Mouse (Mus musculus): ENCODE measurements around the gene Bace1. TPM values are rescaled to one million over a fixed set of nuclear protein-coding genes. Genes with fewer than 3 reads are reported as not detected.
A peak's percentile ranks its signal among the peaks of the same experiment; 100 is the strongest.

Bace1 gene
- 10 to 100 TPM; 79.9 to 88.1 TPM for total RNA-seq (2021)
- long read RNA-seq, full-length matches to known transcripts: 113 of 163 reads
- long read RNA-seq, partial matches to known transcripts: 9 of 163 reads
- long read RNA-seq, other reads (novel, unspliced or antisense): 41 of 163 reads

DNA sequence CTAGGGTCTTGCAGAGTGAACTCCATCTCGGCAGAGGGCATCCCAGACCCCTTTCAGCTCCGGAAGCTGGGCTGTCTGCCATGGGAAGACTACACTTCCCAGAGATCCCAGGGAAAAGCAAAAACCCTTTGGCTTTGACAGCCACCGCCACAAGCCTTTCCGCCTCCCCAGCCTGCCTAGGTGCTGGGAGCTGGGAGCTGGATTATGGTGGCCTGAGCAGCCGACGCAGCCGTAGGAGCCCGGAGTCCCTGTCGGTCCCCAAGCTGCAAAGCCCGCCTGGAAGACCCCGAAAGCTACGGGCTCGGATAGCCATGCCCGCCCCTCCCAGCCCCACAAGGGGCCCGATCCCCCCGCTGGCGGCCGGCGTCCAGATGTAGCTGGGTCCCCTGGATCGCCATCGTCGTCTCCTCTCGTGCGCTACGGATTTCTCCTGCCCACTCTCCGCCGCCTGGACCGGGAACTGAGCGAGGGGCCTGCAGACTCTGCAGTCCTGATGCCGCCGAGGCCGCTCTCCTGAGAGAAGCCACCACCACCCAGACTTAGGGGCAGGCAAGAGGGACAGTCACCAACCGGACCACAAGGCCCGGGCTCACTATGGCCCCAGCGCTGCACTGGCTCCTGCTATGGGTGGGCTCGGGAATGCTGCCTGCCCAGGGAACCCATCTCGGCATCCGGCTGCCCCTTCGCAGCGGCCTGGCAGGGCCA, at the start of gene Bace1:
Bace1 (plus strand) TSS at position 147 of the 705 bp plus-strand sequence.
- peak; percentile 88 to 93 for DNase-seq (ENCODE audit: low spot score in 2 of 2)

DNA sequence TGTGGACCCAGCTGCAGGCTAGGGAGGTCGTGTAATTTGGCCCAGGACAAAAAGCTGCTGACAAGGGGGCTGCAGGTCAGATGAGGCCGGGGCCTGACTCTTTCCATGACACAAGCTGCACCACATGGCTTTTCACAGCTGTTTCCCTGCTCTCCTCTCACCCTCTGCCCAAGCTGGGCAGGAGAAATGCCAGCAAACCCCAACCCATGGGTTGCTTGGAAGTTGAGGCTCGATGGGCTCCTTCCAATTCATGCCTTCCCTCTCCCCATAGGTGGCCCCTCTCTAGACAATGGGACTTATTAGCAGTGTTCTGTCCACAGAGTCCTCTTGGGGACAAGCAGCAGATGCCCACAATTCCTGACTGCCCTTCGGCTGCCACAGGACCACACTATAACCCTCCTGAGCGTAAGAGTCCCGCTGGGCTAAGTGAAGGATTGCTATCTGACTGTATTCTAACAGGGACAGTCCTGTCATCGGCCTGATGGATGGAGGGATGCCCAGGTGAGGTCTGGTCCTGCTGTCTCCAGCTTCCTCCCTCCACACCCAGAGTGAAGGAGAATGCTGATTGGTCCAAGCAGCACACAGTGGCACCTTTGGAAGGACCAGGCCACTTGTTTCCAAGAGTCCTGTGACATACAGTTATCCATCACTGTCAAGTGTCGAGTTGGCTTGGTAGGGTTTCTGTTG, 46.8 kb upstream of the Bace1 start:
- no peak for DNase-seq (ENCODE audit: low spot score in 2 of 2)

DNA sequence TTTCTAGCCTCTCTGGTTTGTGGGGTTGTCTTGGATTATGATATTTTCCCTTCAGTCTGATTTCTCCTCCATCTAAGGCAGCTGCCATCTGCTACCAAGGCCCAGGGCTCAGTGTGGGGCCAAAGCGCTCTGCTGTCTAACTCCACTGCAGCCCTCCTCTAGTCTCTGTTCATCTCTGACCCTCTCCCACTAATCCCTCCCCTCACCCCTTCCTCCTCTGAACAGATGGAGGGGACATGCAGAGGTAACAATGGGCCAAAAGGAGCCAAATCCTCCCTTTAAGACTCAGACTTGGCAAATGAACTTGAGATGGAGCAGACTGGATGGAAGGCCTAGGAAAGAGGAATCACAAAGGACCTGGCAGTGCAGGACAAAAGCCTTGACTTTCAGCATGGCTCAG, 46.1 kb upstream of the Bace1 start:
- DNase-seq (ENCODE audit: low spot score in 2 of 2): no peak

DNA sequence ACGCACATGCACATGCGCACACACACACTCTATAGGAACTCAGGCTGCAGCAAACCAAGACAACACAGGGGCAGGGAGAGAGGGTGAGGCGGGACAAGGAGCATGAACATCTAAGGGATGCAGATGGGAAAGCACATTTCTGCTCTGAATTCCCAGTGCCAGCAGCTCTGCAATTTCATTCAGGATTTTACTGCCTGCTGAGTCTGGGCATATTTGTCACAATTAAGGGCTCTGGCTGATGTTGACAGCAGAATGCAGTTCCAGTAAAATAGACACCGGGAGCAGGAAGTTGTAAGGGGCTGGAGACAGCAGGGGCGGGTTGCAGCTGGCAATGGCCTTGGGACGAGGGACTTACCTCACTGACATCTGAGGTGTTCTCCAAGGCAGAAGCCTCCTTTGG, 44.7 kb upstream of the Bace1 start:
- no peak for DNase-seq (ENCODE audit: low spot score in 2 of 2)

DNA sequence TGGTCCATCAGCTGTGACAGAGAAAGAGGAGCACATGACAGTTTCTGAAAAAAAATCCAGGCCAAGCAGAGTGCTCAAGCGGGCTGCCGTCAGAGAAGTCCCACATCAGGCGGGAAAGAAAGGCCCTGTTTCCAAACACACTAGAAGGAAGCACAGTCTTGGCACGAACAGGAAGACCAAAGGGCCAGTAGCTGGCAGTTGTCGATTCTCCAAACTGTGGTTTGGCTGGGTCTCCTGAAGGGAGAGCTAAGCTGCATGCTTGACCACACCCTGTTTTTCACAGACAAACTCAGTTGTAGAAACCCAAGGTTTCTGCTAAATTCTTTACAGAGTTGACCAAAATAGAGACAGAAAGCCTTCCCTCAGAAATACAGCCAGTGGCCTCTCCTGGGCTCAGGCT, 42.7 kb upstream of the Bace1 start:
- no peak for DNase-seq (ENCODE audit: low spot score in 2 of 2)

DNA sequence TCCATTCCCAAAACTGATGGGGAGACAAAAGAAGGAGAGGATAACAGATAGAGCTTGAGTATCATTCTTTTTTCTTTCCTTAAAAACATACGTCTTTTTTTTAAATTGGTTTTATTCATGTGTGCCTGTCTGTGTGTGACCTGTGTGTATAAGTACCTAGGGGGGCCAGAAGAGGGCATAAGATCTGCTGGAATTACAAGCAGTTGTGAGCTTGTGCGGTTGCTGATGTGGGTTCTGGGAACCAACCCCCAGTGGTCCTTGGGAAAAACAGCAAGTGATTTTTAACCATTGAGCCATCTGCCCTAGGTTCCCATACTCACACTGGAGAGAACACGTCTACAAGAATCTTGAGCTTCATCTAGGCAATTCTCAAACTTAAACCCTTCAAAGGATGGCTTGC, 41.1 kb upstream of the Bace1 start:
- no peak for DNase-seq (ENCODE audit: low spot score in 2 of 2)

DNA sequence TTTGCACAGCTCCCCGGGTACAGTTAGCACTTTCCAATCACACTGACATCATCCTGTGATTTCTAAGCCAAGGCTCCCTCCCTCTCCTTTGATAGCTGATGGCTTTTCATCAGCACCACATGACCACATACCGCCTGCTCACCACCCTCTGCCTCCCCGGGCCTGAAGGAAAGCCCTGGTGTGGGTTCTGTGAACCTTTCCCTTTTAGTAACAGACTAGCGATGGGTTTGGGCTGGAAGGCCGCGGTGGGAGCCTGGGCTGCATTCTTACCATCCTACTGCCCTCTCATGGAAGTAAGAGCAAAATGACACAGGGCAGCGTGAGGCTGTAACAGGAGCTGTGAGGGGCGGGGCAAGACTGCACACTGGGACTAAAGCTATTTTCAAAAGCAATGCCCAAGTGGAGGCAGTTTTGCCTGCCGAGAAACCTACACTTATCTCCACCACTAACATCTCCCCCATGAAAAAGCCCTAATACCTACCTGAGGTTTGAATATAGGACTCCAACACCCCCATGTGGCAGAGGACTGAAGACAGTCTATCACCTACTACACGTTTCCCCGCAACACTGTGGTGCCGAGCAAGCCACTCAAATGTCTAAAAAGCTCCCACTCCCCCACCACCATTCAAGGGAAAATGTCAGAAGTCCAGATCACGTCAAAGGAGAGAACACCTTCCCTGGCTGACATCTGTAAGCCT, 39.8 kb upstream of the Bace1 start:
- peak; percentile 30 to 75 for DNase-seq (ENCODE audit: low spot score in 2 of 2)

DNA sequence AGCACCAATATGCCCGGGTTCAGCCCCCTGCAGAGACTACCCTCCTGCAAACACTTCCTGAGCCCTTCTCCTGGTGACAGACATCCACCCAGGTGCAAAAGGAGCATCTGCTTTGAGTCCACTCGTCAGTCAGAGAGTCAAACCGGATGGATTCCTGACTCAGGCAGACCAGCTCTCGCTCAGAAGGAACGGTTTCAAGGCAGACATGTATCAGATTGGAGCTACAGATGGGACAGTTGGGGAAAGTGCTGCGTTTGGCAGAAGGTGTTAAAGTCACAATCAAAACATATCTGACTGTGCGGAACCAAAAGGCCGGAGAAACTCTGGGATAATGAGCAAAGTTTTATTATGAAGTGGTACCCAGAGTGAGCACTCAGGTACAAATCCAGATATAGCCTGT, 39.0 kb upstream of the Bace1 start:
- DNase-seq (ENCODE audit: low spot score in 2 of 2): peak; percentile 33 to 80

DNA sequence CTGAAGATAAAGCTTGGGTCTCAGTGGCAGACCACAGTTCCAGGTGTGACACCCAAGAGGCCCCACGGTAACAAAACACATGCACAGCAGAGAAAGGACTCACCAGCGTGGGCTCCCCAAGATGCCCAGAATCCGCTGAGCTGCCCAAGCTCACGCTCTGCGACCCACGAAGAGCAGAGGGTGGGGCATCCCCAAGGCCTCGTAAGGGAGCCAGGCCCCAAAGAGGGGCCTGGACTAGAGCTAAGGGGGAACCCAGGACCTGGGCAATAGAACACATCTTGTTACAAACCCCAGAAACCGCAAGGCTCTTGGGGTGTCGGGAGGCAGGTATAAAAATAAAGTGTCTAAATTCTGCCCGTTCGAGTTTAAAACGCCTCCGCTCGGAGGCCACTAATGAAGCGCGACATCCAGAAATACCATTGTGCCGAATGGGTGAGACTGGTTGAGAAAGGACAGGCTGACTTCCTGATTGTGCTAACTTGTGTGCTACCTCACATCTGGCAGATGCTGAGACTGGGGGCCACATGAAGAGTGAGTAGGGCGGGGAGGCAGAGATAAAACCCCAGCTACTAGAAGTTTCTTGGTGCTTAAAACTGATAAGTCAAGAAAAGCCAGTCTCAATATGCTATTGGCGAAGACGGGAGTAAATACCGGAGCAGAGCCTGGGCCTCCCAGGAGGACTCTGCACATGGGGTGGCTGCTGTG, 35.2 kb upstream of the Bace1 start:
- no peak for DNase-seq (ENCODE audit: low spot score in 2 of 2)

DNA sequence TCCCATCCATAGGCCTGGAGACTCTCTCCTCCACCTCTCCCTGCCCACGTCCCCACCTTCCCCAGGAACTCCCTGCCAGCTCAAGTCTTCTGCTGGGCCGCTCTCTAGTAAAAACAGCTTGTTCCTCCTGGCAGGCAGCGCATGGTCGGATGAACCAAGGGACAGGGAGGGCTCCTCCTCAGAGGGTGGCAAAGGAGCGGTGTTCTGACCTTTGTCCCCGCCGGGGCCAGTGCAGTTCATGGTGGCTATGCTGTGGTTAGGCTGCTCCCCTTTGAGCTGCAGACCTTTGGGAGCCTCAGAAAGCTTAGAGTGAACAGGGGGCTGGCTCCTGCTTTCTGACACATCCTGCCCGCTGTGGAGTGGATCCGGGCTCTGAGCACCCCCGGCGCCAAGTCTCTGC, 31.5 kb upstream of the Bace1 start:
- DNase-seq (ENCODE audit: low spot score in 2 of 2): no peak

DNA sequence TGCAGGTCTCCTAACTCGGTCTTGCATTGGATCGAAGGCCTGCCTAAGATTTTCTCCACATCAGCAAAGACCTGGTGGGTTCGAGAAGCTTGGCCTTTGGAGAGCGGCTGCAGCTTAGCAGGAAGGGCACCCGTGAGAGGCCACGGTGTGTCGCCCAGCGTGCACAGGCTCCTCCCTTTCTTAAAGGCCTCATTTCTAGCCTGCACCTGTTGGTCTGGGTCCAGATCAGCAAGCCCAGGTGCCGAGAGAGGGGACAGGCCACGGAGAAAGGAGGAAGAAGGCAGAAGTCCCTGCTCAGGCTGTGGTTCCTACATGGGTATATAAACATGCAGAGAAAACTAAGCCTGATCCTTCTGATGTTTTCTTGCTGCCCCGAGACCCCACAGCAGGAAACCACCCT, 31.0 kb upstream of the Bace1 start:
- no peak for DNase-seq (ENCODE audit: low spot score in 2 of 2)

DNA sequence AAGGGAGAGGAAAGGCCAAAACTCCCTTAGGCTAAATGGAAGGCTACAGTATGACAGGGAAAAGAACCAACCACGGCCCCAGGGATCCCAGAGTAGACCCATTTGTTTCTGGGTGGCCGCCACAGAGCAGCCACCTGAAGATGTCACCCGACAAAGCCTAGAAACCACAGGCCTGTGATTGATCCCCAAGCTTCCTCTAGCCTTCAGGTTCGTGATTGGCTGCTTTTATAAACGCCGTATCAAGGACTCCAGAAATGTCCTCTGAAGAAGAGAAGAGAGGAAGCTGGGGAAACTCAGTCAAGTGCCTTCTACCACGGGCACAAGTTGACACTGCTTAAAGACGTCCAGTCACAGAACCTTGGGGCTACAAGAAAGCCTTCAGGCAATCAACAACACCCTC, 30.6 kb upstream of the Bace1 start:
- no peak for DNase-seq (ENCODE audit: low spot score in 2 of 2)

DNA sequence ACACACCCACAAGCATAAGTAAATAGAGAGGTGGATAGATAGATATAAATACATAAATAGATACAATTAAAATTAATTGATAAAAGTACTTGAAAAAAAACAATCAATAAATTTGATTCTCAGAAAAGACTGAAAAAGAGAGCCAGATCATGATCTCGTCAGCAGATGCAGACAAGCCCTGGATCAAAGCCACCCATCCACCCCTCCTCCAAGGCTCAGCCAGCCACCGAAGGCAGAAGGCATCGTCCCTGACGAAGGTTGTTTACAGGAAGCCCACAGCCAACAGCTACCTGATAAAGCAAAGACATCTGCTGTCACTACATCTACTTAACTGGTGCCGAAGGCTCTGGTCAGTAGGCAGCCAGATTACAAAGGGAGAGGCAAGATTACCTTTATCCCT, 26.4 kb upstream of the Bace1 start:
- no peak for DNase-seq (ENCODE audit: low spot score in 2 of 2)

DNA sequence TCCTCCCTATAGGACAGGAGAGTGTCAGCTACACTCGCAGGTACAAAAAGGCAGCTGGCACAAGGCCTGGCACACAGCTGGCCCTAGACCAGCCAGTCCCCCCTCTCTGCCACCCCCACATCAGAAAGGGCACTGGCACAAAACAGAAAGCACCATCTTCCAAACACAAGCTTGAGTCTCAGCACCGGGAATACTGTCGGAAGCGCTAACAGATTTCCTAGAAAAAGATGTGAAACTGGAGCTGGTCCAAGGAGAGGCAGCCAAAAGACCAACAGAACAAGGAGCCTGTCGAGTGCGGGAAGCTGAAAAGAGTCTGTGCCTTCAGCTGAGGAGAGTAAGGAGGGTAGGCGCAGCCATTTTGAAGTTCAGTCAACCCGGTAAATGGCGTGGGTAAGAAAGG, 23.3 kb upstream of the Bace1 start:
- peak; percentile 28 to 57 for DNase-seq (ENCODE audit: low spot score in 2 of 2)

DNA sequence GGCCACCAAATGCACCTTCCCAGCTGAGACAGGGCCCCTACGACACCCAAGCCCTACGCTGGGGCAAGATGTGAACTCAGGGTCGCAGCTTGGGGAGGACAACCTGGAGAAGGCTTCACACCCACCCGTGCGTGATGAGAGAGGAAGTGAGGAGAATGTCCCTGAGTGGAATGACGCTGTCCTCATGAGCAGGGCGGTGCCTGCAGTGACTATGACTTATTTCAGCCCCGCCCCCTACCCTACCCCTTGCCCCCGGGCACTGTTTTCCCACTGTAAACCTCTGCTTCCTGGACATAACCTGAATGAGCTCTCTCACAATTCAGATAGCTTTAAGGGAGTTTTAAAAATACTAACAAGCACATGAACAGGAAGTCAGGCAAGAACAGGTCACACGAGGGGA, 22.9 kb upstream of the Bace1 start:
- no peak for DNase-seq (ENCODE audit: low spot score in 2 of 2)

DNA sequence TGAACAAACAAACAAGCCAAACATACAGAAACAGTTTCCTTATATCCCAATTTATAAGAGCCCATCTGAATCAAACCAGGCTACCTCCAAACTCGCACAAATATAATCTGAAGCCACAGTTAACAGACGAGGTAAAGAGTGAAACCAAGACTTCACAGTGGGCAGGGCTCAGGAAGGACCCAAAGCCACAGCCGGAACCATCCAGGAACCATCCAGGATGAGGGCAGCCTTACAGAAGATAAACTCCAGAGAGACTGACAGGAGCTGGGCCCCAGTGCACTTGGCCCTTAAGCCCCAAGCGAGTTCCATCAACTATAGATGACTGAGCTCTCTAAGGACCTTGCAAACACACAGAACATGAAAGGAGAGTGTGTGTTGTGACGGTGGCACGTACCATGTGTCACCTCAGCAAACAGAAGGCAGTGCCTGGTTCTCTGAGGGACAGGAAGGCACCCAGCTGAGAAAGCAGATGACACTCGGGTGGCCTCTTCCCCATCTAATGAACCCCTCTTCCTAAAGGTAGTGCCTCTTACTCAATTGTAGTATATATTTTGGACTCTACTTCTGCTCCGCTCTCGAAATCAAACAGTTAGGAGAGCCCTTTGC, 19.9 kb upstream of the Bace1 start:
- no peak for DNase-seq (ENCODE audit: low spot score in 2 of 2)

DNA sequence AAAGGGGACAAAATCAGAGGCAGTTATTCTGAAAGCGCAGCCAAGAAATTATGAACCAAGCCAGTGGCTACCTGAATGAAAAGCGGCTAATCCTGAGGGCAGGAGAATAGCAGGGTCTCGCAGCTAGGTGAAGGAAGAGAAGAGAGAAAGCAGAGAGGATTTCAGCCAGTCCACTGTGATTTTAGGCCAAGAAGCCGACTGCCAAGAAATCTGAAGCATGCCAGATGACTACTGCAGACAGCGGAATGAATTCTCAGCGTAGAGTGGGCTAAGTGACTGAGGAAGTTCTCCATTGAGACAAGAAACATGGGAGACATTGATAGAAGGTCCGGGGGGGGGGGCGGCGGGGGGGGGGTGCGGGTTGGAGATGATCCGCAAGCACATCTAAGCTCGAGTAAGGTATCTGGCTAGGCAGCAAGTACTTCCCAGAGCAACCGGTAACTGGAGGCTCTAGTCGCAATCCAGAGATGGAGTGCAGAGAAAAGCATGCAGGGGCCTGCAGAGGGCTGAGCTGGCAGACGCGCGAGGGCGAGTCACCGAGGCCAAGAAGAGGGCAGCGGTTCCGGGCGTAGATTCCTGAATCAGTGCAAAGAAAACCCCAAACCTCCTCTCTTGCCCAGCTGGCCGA, 10.6 kb upstream of the Bace1 start:
- no peak for DNase-seq (ENCODE audit: low spot score in 2 of 2)

DNA sequence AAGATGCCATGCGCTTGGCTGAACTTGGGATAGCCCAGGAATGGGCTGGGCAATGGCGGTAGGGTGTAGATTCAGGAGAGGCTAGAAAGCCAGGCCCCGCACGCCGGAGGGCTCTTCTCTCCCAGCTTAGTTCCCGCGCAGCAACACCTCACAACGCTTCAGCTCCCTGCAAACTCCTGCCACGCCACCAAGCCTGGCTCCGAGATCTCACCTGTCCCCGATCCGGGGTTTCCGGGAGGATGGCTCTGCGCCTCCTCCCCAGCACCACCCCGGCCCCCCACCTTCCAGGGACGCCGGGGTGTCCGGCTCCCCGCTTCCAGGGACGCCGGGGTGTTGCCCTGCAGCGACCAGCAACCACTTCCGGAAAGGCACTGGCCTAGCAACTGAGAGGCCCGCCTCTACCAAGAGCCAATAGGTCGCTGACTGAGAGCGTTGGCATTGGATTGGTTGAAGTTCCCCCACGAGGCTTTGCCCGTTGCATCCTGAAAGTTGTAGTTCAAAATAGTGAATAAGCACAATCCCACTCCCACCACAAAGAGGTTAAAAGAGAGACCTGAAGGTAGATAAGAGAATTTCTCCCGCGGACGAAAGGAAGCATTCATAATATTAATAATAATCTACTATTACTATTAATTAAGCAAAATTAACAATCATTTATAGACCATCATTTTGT, 10.0 kb upstream of the Bace1 start, which contains the start of gene Cep164:
Cep164 (minus strand) TSS at position 401 of the 673 bp plus-strand sequence.
- DNase-seq (ENCODE audit: low spot score in 2 of 2): peak; percentile 89 to 93

DNA sequence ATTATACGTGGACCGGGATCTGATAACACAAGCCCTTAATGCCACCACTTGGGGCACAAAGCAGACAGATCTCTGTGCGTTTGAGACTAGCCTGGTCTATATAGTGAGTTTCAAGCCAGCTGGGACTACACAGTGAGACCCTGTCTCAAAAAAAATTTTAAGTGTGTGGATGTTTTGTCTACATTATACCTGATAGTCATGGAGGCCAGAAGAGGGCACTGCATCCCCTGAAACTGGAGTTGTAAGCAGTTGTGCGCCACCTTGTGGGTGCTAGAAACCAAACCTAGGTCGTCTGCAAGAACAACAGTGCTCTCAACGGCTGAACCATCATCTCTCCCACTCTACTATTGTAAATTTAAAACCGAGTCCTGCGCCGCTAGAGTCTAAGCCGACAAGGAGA, 9.3 kb upstream of the Bace1 start:
- DNase-seq (ENCODE audit: low spot score in 2 of 2): peak in 1 of 2 experiments; percentile 82

DNA sequence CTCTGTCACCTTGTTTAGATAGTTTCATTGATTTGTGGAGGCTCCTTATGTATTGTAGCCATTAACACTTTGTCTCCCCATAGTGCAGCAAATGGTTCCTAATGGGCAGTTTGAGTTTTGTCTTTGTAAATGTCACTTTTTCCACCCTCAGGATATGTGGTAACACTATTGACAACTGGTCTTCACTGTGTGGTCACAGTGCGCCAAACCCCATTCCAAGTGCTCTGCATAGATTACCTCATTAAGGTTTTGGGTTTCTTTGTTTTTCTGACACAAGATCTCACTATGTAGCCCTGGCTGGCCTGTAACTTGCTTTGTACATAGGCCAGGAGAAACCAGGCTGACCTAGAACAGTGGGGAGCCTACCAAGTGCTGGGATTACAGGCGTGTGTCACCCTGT, 5.5 kb upstream of the Bace1 start:
- no peak for DNase-seq (ENCODE audit: low spot score in 2 of 2)
